Mouse (Mus musculus) adrenal gland, adult 2 months (tissue): ENCODE measurements at regions not wholly inside any gene's neighbourhood (a gene's known extent, or its start where the extent isn't known, plus 50 kb on each side); places are given as distances from the start of the nearest gene placed in this dataset.
"Not testable (repeated sequence)": the region's sequence is repeated elsewhere in the genome, so short reads cannot be mapped to it uniquely, and the experiment has no call there.

Source experiments
- DNase-seq: peaks from one replicate; pipeline ENCODE4 v3.0.0; 2021

DNA sequence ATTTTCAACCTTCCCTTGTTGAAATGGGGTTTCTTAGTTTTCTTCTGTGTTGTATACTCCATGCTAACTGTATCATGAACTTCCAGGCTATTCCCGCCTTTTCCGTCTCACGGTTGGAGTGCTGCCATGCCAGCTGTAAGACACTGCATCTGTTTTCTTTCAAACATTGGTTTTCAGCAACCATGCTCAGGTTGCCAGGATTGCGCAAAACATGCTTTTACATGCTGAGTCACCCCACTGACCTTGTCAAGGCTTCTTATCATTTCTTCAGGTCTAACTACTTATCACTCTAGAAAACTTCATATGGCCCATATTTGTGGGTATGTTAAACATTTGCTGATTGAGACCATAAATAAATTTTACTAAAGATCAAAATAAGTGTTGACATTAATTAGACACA lies 551.2 kb downstream of the Tlr4 start:
- DNase-seq = peak; percentile 6

DNA sequence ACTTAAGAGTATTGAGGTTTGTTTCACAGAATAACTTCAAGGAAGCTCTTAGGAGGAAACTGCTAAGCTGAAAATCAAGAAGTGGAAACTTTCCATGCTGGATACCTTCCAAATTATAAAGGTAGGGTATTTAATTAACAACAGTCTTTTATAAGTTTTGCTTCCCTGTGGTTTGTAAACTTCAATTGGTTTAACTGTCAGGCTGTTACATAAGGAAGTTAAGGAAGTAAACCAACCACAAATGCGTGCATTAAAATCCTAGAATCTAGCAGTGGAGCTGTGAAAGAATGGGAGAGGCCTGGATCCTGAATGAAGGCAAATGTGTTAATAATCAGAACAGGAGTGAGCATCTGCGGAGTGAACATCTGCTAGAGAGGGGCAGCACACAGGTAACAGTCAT lies 560.5 kb downstream of the Tlr4 start:
- DNase-seq = no peak

DNA sequence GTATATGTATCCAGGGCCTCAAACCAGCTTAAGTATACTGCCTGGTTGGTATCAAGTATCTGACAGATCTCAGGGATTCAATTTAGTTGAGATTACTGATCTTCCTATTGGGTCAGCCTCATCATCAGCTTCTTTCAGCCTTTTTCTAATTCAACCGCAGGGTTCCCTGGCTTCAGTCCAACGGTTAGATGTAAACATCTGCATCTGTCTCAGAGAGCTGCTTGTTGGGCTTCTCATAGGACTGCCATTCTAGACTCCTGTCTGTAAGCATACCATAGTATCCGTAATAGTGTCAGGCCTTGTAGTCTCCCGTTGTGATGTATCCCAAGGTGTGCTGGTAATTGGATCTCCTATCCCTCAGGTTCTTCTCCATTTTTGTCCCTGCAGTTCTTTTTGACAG lies 575.6 kb downstream of the Tlr4 start:
- no peak for DNase-seq

DNA sequence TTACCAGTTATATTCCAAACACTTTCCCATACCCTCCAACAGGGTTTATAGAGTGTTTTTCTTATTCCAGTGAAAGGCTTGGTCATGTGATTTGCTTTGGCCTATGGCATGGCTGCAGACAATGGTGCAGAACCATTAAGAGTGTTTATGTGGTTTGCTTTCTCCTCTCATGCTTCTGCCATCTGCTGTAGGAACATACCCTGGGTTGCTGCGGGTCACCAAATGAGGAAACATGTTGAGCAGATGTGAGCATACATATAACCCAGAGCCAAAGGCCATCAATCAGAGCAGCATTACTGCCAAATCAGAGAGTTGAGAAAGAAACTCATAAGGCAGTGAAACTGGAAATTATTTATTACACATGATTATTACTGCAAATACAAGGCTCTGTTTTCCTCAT lies 596.7 kb downstream of the Tlr4 start:
- peak; percentile 24 for DNase-seq

DNA sequence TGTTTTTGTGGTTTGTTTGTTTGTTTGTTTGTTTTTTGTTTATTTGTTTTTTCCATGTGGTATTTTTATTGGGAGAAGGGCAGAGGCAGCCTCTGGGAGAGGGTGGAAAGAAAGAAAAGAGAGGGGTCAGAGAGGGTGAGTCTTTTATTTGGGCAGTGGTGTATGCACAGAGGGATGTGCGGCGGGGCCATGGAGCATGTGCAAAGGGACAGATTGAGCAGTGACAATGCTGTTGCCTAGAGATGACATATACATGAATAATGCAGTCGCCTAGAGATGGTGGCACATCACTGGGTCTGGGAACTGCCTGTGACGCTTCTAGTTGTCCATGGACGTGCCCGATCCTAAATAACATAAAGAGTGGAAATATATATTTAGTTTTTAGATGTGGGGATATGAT lies 598.3 kb downstream of the Tlr4 start:
- DNase-seq = no peak

DNA sequence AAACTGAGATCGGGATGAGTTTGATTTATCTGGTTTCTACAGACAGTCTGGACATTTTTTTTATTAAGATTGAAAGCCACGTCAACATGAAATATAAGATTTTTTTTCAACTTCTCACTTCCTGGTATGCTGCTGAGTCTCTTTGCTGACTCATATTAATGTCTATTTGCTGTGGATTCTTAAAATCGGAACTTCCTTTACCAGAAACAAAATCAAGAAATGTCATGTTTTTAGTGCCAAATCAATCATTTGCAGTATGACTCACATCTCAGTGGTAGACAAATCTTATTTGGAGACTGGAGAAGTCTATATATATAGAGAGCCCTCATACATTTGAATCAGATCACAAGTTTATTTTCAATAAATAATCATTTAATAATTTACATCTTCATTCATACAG lies 620.5 kb downstream of the Tlr4 start:
- no peak for DNase-seq

DNA sequence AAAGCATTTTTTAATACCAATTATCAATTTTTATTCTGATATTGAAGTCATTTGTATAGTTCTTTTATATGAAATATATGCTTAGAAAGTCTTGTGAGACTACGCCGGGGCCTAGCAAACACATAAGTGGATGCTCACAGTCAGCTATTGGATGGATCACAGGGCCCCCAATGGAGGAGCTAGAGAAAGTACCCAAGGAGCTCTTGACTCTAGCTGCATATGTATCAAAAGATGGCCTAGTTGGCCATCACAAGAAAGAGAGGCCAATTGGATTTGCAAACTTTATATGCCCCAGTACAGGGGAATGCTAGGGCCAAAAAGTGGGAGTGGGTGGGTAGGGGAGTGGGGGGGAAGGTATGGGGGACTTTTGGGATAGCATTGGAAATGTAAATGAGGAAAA lies 632.5 kb downstream of the Tlr4 start:
- DNase-seq = not testable (repeated sequence)

DNA sequence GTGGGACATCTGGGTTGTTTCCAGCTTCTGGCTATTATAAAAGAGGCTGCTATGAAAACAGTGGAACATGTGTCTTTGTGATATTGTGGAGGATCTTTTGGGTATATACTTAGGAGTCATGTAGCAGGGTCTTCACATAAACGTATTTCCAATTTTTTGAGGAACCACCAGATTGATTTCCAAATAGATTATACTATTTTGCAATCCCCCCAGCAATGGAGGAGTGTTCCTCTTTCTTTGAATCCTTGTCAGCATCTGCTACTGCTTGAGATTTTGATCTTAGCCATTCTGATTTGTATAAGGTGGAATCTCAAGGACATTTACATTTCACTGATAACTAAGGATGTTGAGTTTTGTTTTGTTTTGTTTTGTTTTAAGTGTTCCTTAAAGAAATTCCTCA lies 645.6 kb downstream of the Tlr4 start:
- no peak for DNase-seq

DNA sequence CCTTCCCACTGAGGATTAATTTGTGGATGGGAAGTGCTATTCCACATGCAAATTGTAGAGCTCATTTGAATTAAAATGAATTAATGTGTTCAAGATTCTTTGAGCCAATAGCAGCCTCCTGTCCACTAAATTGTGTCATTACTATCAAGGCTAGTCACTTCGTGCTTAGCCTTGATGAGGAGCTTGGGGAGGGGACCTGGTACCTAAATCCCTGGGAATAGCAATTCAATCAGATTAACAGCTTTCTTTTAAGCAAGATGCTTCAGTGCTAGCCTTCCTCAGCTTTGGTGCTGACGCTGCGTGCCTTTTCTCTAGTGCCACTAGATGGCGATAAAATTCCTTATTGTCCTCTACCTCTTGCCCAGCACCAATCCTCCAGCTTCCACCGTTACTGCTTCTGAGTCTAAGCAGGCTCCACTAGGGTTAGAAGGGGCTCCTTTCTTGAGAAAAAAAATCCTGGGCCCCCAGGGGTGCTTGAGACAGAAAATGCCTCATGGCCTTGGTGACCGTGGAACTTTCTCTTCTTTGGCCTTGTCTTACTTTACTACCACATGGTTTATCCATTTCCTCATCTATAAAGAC lies 650.0 kb downstream of the Tlr4 start:
- DNase-seq = peak; percentile 3

DNA sequence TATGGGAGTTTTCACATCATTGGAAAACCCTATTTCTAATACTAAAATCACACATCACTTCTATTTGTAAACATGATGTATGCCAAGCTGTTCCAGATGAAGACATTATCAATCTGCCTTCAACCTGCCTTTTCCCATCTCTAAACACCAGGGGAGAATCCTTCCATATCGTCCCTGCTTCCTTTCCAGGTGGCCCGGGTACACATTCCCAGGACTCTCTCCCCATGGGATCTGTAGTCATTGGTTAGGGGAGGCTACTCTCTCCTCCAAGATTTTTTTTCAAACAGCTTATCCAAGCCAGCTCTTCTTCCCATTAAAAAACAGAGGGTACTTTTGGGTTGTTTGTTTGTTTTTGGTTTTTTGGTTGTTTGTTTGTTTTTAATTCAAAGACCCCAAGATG lies 650.7 kb downstream of the Tlr4 start:
- no peak for DNase-seq

DNA sequence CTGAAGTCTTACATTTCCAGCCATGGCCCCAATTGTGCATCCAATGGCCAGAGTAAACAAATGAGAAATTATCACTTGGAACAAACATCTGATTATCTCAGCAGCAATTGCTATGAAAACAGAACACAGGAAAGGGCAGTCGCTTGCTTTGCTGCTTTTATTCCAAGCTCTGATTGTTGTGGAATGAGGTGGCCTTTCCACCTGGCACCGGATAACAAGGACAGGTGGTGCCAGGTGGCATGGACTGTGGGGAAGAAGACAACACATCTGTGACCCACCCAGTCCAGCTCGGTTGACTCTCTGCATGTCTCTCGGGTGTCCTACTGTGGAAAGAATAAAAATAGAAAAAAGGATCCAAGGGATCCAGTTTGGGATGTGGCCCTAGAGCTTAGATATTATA lies 694.9 kb downstream of the Tlr4 start:
- no peak for DNase-seq

DNA sequence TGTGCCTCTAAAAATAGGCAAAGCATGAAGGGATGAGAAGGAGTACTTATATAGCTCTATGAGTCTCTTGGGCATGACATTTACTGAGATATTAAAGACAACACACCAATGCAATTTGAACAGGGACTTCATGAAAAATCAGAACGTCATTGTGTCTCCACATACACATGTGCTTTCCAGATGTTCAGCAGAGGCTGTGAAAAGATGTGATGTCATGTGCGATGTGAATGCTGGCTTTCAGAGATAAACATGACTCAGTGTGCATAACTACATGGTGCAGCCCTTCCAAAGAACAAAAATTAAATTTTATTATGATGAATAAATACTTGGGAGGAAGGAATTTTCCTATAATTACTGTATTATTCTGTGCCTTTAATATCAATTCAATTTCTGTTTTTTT lies 695.8 kb downstream of the Tlr4 start:
- DNase-seq = no peak

DNA sequence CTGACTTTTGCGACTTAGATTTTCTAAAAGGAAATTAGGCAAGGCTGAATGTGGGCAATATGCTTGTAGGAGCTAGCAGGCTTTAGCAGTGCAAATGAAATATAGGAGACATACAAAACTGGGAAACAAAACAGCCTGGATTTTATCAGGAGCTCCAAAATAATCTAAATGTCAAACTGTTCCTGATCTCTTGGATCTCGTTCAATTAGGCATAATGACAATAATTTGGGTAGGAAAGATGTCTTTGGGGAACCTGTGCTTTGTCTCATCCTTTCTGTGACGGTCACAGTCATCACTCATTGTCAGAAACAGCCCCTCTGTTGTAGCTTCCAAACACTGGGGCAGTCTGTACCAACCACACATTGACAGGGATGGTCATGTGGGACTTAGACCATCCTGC lies 702.2 kb downstream of the Tlr4 start:
- no peak for DNase-seq

DNA sequence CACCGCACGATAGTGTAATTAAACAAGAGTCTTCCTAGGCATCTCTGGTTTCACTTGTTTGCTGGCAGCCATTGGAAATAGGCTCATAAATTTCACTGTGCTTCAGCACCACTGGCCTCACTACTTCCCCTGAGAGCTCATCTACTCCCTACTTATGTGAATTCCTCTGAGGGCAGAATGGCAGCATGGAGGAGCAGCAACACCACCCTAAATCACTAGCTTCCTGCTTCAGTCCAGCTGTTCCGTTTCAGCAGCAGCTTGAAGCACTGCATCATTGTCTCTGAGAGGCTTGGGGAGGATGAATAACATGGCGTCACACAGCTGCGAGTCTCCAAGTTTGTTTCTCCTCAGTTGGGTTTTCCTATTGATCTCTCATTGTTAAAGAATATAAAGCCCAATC lies 712.1 kb downstream of the Tlr4 start:
- no peak for DNase-seq

DNA sequence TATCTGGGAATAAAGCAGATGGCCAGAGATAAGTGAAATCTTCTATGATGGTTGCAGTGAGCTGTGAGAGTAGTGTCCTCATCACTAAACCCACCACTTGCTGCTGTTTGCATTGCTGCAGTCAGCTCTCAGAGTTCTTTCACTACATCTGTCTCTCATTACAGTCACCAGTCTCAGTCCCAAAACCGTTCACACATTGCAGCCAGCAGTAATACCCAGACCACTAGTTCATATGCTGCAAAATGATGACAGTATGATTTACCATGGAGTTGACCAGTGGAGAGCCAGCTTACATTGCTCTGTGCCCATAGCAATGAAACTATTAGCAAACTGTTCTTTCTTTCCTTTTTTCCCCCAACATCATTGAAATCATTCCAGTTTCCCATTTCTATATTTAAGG lies 718.6 kb downstream of the Tlr4 start:
- no peak for DNase-seq

DNA sequence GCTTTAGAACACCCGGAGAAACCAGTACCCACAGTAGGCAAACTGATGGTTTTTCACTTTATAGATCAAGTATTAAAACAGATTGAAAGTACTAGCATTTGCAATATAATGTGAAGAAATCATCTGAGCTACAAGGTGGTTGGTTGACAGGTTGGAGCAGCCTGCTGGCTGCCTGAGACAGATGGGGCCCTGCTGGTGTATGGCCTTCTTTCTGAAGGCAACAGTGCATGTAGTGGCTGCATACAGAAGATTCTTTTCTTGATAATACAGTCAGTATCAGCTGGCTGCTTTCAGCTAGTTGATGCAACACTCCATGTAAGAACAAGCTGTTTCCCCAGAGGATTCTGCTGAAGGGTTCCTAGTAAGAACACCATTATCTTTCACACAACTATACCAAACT lies 720.6 kb downstream of the Tlr4 start:
- no peak for DNase-seq

DNA sequence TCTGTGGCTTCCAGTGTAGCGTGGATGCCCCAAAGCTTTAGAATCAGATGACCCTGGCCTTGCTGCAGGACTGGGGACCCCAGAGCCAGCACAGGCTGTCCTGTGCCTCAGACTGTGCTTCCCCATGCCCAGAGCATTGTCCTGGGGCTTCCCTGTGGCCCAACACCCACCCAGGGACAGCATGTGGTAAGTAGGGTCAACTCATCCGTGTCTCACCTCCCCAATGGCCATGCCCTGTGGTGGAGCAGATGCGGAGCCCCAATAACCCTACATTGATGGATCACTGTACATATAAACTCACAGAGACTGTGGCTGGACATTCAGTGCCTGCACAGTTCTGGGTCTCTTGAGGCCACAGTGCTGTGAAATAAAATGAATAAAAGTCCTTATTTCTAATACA lies 726.1 kb downstream of the Tlr4 start:
- no peak for DNase-seq

DNA sequence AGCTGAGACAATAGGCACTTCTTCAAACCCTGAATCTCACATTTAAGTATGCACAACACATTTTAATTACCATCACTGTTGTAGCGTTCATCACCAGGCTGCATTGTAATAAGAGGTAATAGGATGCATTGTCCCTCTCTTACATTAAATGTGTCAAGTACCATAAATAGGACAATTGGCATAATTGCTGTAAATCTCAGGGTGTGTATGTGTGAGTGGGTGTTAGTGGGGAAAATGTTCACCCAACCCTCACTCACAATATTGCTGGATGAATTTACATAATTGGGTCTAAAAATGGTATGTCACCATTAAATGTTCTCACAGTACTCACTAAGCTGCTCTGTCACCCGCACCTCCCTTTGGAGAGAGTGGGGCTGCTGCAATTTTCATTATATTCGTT lies 747.4 kb downstream of the Tlr4 start:
- DNase-seq = no peak

DNA sequence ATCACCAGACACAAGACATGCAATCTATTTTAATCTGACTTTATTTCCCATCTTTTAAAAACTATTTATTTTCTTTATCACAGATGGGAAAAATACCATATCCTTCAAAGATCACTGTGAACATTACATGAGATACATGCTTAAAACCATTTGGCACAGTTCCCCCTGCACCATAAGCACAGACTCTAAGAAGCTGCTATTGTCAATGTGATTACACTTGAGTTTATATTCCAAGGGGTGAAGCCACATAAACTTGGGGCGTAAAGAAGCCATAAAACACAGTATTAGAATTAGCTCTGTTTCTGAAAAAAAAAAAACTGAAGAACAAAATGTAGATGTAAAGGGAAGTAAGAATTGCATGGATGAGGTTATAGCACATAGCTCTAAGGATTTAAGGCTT lies 762.1 kb downstream of the Tlr4 start:
- no peak for DNase-seq

DNA sequence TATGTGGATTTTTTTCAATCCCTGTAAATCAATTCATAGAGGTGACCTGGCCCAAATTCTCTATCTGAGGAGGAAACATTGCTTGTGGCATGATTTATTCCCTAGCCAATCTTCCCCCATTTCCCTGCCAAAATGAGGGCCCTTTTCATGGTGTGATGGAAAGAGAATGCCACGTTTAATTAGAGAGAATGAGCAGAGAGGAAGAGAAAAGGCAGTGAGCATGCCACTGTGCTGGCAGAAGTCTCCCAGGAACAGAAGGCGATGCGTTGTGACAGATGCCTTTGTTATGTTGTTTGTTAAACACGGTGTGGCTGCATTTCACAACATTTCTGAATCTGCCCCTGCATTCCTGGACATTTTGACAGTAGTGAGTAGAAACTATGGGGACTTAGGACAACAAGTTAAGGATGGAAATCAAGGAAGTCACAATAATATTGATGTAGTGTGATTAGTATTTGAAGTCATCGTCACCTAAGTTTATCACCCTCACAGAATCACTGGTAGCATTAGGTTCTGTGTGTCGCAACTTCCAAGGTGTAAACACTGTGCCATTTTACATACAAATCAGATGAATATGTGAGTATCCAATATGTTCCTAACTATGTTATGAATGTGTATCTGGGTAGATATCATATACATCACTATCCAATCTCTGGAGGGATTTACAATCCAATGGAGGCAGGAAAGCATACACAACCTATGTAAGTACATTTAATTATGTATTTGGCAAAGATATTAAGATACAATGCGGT lies 762.8 kb downstream of the Tlr4 start:
- DNase-seq = no peak

DNA sequence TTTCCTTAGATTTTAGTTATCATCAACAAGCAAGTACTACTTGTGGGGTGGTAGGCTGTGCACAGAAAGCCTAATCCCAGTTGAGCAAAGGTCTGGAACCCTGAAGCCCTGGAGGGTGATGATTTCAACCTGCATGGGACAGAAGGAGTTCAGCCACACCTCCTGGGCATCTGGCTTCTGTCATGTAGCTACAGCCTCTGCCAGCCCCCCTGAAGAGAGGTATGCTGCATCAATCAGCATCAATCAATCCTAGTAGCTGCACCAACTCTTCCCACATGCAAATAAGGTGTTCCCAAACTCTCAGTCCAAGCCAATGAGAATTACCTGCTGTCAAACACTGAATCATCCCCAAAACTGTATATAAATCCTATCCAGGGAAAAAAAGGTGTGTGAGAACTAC lies 779.8 kb downstream of the Tlr4 start:
- no peak for DNase-seq

DNA sequence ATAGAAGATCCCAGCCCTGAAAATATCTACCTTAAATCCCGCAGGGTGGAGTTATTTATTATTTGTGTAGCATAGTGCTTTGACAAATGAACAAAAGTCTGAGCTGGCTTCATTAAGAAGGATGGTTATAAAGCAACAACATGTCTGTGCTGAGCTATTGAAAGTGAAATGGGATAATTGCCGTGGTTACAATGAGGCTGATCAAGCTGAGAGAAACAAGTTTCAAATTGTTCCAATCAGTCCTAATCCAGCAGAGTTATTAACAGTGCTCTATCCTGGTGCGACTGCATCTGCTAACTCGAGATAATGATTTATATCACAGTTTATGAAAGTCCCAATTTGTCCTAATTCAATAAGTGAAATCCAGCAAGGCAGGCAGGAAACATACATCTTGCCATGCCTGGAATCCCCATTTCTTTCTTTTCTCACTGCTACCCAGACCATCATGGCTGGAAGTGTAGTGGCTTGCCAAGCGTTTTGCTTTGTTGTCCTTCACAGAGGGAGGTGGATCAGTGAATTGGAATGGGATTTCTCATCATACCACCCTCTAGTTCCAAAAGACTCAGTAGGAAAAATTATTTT lies 787.2 kb downstream of the Tlr4 start:
- DNase-seq = no peak

DNA sequence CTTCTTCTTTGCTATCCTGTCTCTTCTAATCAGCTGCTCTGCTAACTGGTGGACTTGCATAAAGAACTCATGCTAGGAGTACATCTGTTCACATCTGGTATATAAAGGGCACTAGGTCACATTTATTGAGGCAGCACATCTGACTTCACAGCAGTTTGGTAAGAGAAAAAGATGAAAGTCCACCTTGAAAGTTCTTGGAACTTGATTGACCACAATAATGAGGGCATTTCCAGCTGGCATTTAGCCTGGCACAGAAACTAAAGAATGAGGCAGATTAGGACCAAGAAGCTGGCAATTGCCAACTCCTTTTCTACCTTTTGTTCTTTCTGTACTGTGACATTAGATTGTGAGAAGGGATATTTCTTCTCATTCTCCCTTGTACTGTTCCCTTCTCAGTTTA lies 799.3 kb downstream of the Tlr4 start:
- no peak for DNase-seq

DNA sequence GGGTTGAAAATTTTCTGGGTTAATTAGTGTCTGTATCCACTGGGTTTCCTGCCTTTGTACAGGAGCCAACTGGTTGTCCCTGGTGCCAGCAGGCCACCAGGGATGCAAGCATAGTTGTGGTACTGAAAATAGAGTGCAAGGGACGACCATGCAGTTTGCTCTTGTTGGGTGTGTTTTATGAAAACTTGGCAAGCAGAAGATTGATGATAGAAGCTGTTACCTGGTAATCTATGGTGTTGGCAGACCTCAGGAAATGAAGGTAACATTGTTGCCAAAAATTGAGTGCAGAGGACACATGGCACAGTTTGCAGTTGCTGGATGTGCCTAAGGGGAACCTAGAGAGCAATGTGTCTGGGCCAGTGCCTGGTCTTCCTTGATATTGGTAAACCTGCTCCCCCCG lies 818.7 kb downstream of the Tlr4 start:
- DNase-seq = no peak
